Mouse (Mus musculus) lung, adult 10 weeks (tissue): ENCODE results near the gene AL607142.1. TPM values are rescaled to one million over a fixed set of nuclear protein-coding genes. Genes with fewer than 3 reads are reported as not detected.

Source experiments
- polyA plus RNA-seq: library from polyadenylated mRNA; stranded (reverse); fragments of 350-450 nt; fragmentation: Illumina TruSeq; extraction: RNeasy Lipid Tissue Mini Kit (QIAGEN cat#74804); gene quantifications from one replicate; pipeline ENCODE4 v1.2.3, GENCODE M21; 2014; ENCODE audit warnings: low read depth, low replicate concordance; ENCODE audit not compliant: insufficient read depth

Gene AL607142.1
- polyA plus RNA-seq, result not detected

DNA sequence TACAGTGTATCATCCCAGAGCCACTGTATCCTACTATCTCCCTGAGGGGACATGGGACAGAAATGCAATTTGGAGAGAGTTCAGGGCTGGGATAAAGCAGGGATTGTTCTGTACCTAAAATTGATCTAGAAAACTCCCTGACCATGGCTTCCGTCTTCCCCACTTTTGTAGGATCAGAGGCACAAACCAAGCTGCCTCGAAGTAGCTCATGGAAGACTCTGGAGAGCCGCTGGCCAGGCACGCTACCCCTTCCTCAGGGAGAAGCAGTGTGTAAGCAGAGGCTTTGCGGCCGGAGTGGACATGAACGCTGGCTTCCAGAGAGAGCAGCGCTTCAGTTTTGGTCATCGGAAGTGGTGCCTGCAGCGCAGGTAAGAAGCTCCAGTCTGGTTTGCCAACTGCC is at the start of gene AL607142.1:
Gene AL607142.1, plus strand, starts transcription at position 301 of the 400 bp plus-strand sequence.

Other genes with a start within 250 kb of the AL607142.1 start
- gene Edn2, start 96.2 kb downstream of the AL607142.1 start, polyA plus RNA-seq, result not detected
- 1.0 TPM for gene Foxo6, start 222.4 kb downstream of the AL607142.1 start, polyA plus RNA-seq